Mouse (Mus musculus) intestine, embryonic 14.5 days (tissue): ENCODE measurements around the gene Ushbp1. TPM values are rescaled to one million over a fixed set of nuclear protein-coding genes. Genes with fewer than 3 reads are reported as not detected.
A peak's percentile ranks its signal among the peaks of the same experiment; 100 is the strongest.
"Not testable (repeated sequence)": the region's sequence is repeated elsewhere in the genome, so short reads cannot be mapped to it uniquely, and the experiment has no call there.

Source experiments
- ATAC-seq: fragments of 200-750 bp; cut with Nextera tagmentation; replicated peaks from 2 replicates; pipeline ENCODE4 v1.8.0; 2017; ENCODE audit warnings: low read depth, moderate number of reproducible peaks, moderate TSS enrichment, moderate library complexity; ENCODE audit not compliant: low FRiP score, low TSS enrichment
- DNase-seq: peaks from one replicate; pipeline ENCODE4 v3.0.0-alpha.2; 2018; ENCODE audit warnings: low spot score
- H3K27ac ChIP-seq: fragments of 300-500 bp; sonication (generic); 2 replicates; pipeline ENCODE4 v1.5.1; 2014; ENCODE audit warnings: low read depth, mild to moderate bottlenecking, control low read depth
- H3K27me3 ChIP-seq: fragments of 300-500 bp; sonication (generic); replicated peaks from 2 replicates; pipeline ENCODE4 v1.6.1; 2014; ENCODE audit warnings: low read length, control low read depth; ENCODE audit not compliant: control insufficient read depth, insufficient read depth
- H3K36me3 ChIP-seq: fragments of 300-500 bp; sonication (generic); 2 replicates; pipeline ENCODE4 v1.6.1; 2014; ENCODE audit warnings: low read length, control low read depth; ENCODE audit not compliant: control insufficient read depth, insufficient read depth
- H3K4me1 ChIP-seq: fragments of 300-500 bp; sonication (generic); replicated peaks from 2 replicates; pipeline ENCODE4 v1.6.1; 2014; ENCODE audit warnings: low read length, control low read depth, mixed read lengths; ENCODE audit not compliant: control insufficient read depth, insufficient read depth
- H3K4me2 ChIP-seq: fragments of 300-500 bp; sonication (generic); 2 replicates; pipeline ENCODE4 v1.6.1; 2014; ENCODE audit warnings: low read length
- H3K4me3 ChIP-seq: fragments of 300-500 bp; sonication (generic); 2 replicates; pipeline ENCODE4 v1.5.1; 2014; ENCODE audit warnings: low read depth, low read length, control low read depth, mixed read lengths
- H3K9ac ChIP-seq: fragments of 300-500 bp; sonication (generic); 2 replicates; pipeline ENCODE4 v1.6.1; 2014; ENCODE audit warnings: mild to moderate bottlenecking, low read length
- H3K9me3 ChIP-seq: fragments of 300-500 bp; sonication (generic); 2 replicates; pipeline ENCODE4 v1.6.1; 2016; ENCODE audit warnings: low read length, control low read depth; ENCODE audit not compliant: control insufficient read depth
- WGBS: fragments of 180-500 bp; shearing (Covaris S2); extraction: QIAGEN DNeasy Blood & Tissue Kit; methylation state at CpG from one replicate; pipeline ENCODE4 v1.1.7; 2014; 5-methylcytosine and 5-hydroxymethylcytosine counted together
- polyA plus RNA-seq: library from polyadenylated mRNA; unstranded; fragments of >200 nt; fragmentation: Nextera tagmentation; extraction: Ambion mirVana; gene quantifications from 2 replicates; pipeline ENCODE4 v1.2.1, GENCODE M21; 2014

Ushbp1 gene
- polyA plus RNA-seq = 8.3 and 9.4 TPM in 2 replicates

DNA sequence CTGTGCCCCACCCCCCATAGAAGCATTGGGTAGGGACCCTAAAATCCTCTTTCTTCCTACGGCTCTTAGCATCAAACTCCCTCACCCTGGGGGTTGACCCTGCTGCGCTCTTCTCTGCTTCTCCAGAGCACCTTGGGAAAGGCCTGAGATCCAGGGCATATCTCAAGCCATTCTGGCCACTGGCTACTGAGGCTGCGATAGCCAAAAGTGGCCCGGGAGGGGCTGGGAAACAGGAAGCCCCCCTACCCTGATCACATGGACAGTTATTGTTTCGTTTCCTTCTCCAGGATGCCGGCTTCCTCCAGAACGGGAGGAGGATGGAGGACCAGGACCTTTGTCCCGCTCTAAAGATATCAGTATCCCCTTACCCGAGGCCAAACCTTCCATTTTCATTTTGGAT is at the start of gene Ushbp1:
TSS of gene Ushbp1 (minus strand) at position 174 of the 400 bp plus-strand sequence.
- Histone ChIP-seq H3K4me1 (peaks cover 11% of the 10 kb centered on the region), H3K9ac (no peak within 1 kb of the TSS), H3K9me3 (no peaks in the 10 kb centered on the region), H3K27ac (peak within 1 kb of the TSS; percentile 59), H3K27me3 (no peaks in the 10 kb centered on the region), H3K4me3 (peak within 1 kb of the TSS; percentile 66), H3K4me2 (peak within 1 kb of the TSS; percentile 90), H3K36me3 (peaks cover 19% of the 10 kb centered on the region)
- WGBS = 84% methylated on average over 9 of the region's 9 CpGs
- ATAC-seq = no peak
- no peak for DNase-seq

GRCm38 (mm10) chr8:71445096-71445495 is 49.5 kb upstream of the Ushbp1 start:
- no peaks in the 10 kb centered on the region for H3K4me1 ChIP-seq
- H3K4me2 ChIP-seq = no peak overlapping the region
- 0 out of 2 replicates have a peak, but pooled peaks cover 4% of the 10 kb centered on the region for H3K27me3 ChIP-seq
- H3K4me3 ChIP-seq = no peak overlapping the region
- WGBS = 85% methylated on average over 7 of the region's 7 CpGs
- ATAC-seq (no peak), DNase-seq (no peak)
- no peak overlapping the region for H3K9ac ChIP-seq
- no peak overlapping the region for H3K27ac ChIP-seq
- no peaks in the 10 kb centered on the region for H3K9me3 ChIP-seq
- H3K36me3 ChIP-seq = no peaks in the 10 kb centered on the region

GRCm38 (mm10) chr8:71441404-71441803 is 45.8 kb upstream of the Ushbp1 start:
- Histone ChIP-seq H3K36me3 (no peaks in the 10 kb centered on the region), H3K27me3 (0 out of 2 replicates have a peak, but pooled peaks cover 4% of the 10 kb centered on the region), H3K4me2 (no peak overlapping the region), H3K4me3 (no peak overlapping the region), H3K4me1 (no peaks in the 10 kb centered on the region), H3K9me3 (no peaks in the 10 kb centered on the region), H3K9ac (no peak overlapping the region), H3K27ac (no peak overlapping the region)
- DNase-seq = peak; percentile 71
- ATAC-seq = 0 out of 2 replicates have a peak, but pooled peaks have one; percentile 50
- under 1% methylated on average over 7 of the region's 7 CpGs for WGBS

DNA sequence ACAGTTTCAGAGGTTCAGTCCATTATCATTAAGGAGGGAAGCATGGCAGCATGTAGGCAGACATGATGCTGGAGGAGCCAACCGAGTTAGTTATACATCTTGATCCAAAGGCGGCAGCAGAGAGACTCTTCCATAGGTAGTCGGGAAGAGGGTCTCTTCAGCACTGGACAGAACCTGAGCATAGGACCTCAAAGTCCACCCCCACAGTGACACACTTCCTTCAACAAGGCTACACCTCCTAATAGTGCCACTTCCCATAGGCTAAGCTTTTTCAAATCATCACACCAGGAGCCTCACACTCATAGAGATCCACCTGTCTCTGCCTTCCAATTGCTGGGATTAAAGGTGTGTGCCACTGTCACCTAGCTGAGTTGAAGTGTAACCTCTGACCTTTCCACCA is 41.4 kb upstream of the Ushbp1 start:
- no peaks in the 10 kb centered on the region for H3K4me1 ChIP-seq

DNA sequence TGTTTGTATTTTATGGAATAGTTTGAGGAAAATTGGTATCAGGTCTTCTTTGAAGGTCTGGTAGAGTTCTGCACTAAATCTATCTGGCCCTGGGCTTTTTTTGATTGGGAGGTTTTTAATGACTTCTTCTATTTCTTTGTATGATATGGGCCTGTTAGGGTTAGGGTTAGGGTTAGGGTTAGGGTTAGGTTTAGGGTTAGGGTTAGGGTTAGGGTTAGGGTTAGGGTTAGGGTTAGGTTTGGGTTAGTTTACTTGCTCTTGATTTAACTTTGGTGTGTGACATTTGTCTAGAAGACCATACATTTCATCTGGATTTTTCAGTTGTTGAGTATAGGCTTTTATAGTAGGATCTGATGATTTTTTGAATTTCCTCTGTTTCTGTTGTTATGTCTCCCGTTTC is 37.3 kb upstream of the Ushbp1 start:
- not testable (repeated sequence) for H3K27ac ChIP-seq, ATAC-seq, H3K4me1 ChIP-seq, H3K4me3 ChIP-seq, DNase-seq, H3K9ac ChIP-seq, H3K36me3 ChIP-seq, H3K4me2 ChIP-seq, H3K27me3 ChIP-seq, H3K9me3 ChIP-seq
- WGBS = 96% methylated on average over 1 of the region's 1 CpGs

More for the DNA sequence above, 41.4 kb upstream of the Ushbp1 start:
- ATAC-seq (no peak), DNase-seq (no peak)
- H3K36me3 ChIP-seq = no peaks in the 10 kb centered on the region
- H3K27ac ChIP-seq = no peak overlapping the region
- no peaks in the 10 kb centered on the region for H3K9me3 ChIP-seq
- H3K27me3 ChIP-seq = 0 out of 2 replicates have a peak, but pooled peaks cover 3% of the 10 kb centered on the region
- no peak overlapping the region for H3K4me2 ChIP-seq
- no peak overlapping the region for H3K4me3 ChIP-seq
- H3K9ac ChIP-seq = no peak overlapping the region
- WGBS = 52% methylated on average over 3 of the region's 3 CpGs

DNA sequence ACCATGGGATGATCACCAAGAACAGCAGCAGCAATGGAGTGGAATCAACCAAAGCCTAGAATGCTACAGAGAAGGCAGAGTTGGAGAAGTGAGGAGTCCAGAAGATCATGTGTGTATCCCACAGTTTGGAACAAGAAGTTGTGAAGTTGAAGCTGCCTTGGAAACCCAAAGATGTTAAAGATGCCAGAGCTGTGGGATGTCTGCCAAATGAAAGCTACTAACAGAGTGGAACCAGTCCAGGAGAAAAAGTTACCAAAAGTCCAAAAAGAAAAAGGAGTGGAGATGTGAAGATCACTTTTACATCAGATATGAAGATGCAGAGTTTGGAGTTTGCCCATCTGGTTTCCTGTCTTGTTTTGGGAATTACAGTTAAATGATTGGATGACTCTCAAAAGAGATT is 26.5 kb upstream of the Ushbp1 start:
- no peak overlapping the region for H3K4me2 ChIP-seq
- H3K9me3 ChIP-seq = no peaks in the 10 kb centered on the region
- no peak overlapping the region for H3K9ac ChIP-seq
- H3K4me3 ChIP-seq = no peak overlapping the region
- H3K4me1 ChIP-seq = no peaks in the 10 kb centered on the region
- ATAC-seq = no peak
- no peak overlapping the region for H3K27ac ChIP-seq
- H3K27me3 ChIP-seq = no peaks in the 10 kb centered on the region
- no peak for DNase-seq
- no peaks in the 10 kb centered on the region for H3K36me3 ChIP-seq

- no peak overlapping the region for H3K4me3 ChIP-seq
- DNase-seq = no peak
- no peaks in the 10 kb centered on the region; the same call in 1 of the 2 replicates for H3K4me1 ChIP-seq
- no peak for ATAC-seq
- H3K4me2 ChIP-seq = no peak overlapping the region
- no peak overlapping the region for H3K9ac ChIP-seq
- H3K27ac ChIP-seq = no peak overlapping the region
- peaks cover 27% of the 10 kb centered on the region for H3K36me3 ChIP-seq
- no peaks in the 10 kb centered on the region for H3K27me3 ChIP-seq
- 51% methylated on average over 11 of the region's 11 CpGs for WGBS
- H3K9me3 ChIP-seq = no peaks in the 10 kb centered on the region
Observed at GRCm38 (mm10) chr8:71411535-71412273, 16.1 kb upstream of the Ushbp1 start.

DNA sequence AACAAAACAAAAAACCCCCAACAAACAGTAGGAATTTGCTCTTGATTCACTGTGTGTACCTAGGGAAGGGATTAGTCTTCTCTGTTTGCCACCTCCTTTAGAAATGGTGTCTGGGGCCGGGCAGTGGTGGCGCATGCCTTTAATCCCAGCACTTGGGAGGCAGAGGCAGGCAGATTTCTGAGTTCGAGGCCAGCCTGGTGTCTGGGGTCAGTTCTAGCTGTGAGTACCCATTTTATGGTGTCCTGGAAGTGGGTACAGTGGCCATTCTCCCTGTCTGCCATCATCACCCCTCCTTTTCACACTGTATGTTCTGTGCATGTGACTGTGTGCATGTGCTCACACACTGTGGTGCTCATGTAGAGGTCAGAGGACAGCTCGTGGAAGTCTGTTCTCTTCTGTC is 12.6 kb upstream of the Ushbp1 start:
- Histone ChIP-seq H3K36me3 (peaks cover 27% of the 10 kb centered on the region), H3K27me3 (no peaks in the 10 kb centered on the region), H3K4me2 (no peak overlapping the region), H3K4me1 (peaks cover 11% of the 10 kb centered on the region), H3K9me3 (no peaks in the 10 kb centered on the region), H3K27ac (no peak overlapping the region), H3K9ac (no peak overlapping the region), H3K4me3 (no peak overlapping the region)
- ATAC-seq (no peak), DNase-seq (peak; percentile 46)
- WGBS = 98% methylated on average over 4 of the region's 4 CpGs

- peaks cover 27% of the 10 kb centered on the region for H3K36me3 ChIP-seq
- DNase-seq (peak; percentile 28), ATAC-seq (no peak)
- 94% methylated on average over 14 of the region's 14 CpGs for WGBS
- peaks cover 11% of the 10 kb centered on the region for H3K4me1 ChIP-seq
- no peak overlapping the region for H3K4me3 ChIP-seq
- H3K9ac ChIP-seq = no peak overlapping the region
- no peak overlapping the region; the same call in 1 of the 2 replicates for H3K4me2 ChIP-seq
- no peaks in the 10 kb centered on the region for H3K9me3 ChIP-seq
- H3K27me3 ChIP-seq = no peaks in the 10 kb centered on the region
- no peak overlapping the region for H3K27ac ChIP-seq
Observed at GRCm38 (mm10) chr8:71407441-71407840, 11.8 kb upstream of the Ushbp1 start.
